Mouse (Mus musculus): ENCODE measurements at regions not wholly inside any gene's neighbourhood (a gene's known extent, or its start where the extent isn't known, plus 50 kb on each side); places are given as distances from the start of the nearest gene placed in this dataset.
"Not testable (repeated sequence)": the region's sequence is repeated elsewhere in the genome, so short reads cannot be mapped to it uniquely, and the experiment has no call there.

- Histone ChIP-seq H3K36me3 (no peaks in the 10 kb centered on the region), H3K9me3 (replicated peaks) (0 out of 2 replicates have a peak, but pooled peaks cover 4% of the 10 kb centered on the region), H3K4me1 (replicated peaks) (peaks cover 32% of the 10 kb centered on the region), H3K9ac (no peak overlapping the region), H3K27me3 (no peaks in the 10 kb centered on the region), H3K4me2 (no peak overlapping the region), H3K27ac (no peak overlapping the region), H3K4me3 (no peak overlapping the region)
- no peak for ATAC-seq (replicated peaks; ENCODE audit: insufficient number of reproducible peaks, insufficient read depth, low FRiP score, low read depth)
- 73% methylated on average over 2 of the region's 2 CpGs for WGBS
Measured at GRCm38 (mm10) chr17:31751262-31751661, 73.7 kb downstream of the Cryaa start.

GRCm38 (mm10) chr17:31753113-31753858, 75.7 kb downstream of the Cryaa start:
- WGBS = 71% methylated on average over 9 of the region's 9 CpGs
- Histone ChIP-seq H3K4me1 (replicated peaks) (peaks cover 12% of the 10 kb centered on the region), H3K9ac (no peak overlapping the region), H3K27me3 (no peaks in the 10 kb centered on the region), H3K4me2 (no peak overlapping the region), H3K9me3 (replicated peaks) (0 out of 2 replicates have a peak, but pooled peaks cover 4% of the 10 kb centered on the region), H3K27ac (no peak overlapping the region), H3K4me3 (no peak overlapping the region), H3K36me3 (no peaks in the 10 kb centered on the region)
- ATAC-seq (replicated peaks; ENCODE audit: insufficient number of reproducible peaks, insufficient read depth, low FRiP score, low read depth) = no peak

- Histone ChIP-seq H3K27me3 (no peaks in the 10 kb centered on the region), H3K27ac (no peak overlapping the region), H3K4me2 (no peak overlapping the region), H3K4me1 (replicated peaks) (0 out of 2 replicates have a peak, but pooled peaks cover 6% of the 10 kb centered on the region), H3K36me3 (no peaks in the 10 kb centered on the region), H3K4me3 (no peak overlapping the region), H3K9ac (no peak overlapping the region), H3K9me3 (replicated peaks) (0 out of 2 replicates have a peak, but pooled peaks cover 4% of the 10 kb centered on the region)
- no peak for ATAC-seq (replicated peaks; ENCODE audit: insufficient number of reproducible peaks, insufficient read depth, low FRiP score, low read depth)
- WGBS = 54% methylated on average over 4 of the region's 4 CpGs
Measured at GRCm38 (mm10) chr17:31753859-31754229, 76.2 kb downstream of the Cryaa start.

DNA sequence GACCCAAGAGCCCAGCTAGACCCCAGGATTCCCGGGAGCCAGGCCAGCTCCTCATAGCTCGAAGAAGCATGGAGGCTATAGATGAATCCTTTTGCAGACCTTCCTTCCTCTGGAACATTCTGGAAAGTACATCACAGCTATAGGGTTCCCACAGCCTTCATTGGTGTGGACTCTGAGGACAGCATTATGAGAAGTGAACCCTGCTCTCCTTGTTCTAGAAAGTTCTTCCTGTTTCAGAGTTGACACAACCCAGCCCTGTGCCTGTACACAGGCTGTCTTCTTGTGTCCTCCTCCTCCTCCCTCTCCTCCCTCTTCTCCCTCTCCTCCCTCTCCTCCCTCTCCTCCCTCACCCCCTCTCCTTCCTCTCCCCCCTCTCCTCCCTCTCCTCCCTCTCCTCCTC, 82.9 kb downstream of the Cryaa start:
- no peak overlapping the region for H3K27ac ChIP-seq
- ATAC-seq (replicated peaks; ENCODE audit: insufficient number of reproducible peaks, insufficient read depth, low FRiP score, low read depth) = no peak
- H3K4me2 ChIP-seq = no peak overlapping the region
- 0 out of 2 replicates have a peak, but pooled peaks cover 4% of the 10 kb centered on the region for H3K9me3 ChIP-seq (replicated peaks)
- H3K36me3 ChIP-seq = no peaks in the 10 kb centered on the region
- H3K4me1 ChIP-seq (replicated peaks) = peaks cover under 1% of the 10 kb centered on the region; the same call in 1 of the 2 replicates
- H3K27me3 ChIP-seq = no peaks in the 10 kb centered on the region
- H3K4me3 ChIP-seq = no peak overlapping the region
- no peak overlapping the region for H3K9ac ChIP-seq
- WGBS = 88% methylated on average over 2 of the region's 2 CpGs

GRCm38 (mm10) chr17:31763078-31763477, 85.5 kb downstream of the Cryaa start:
- peaks cover 25% of the 10 kb centered on the region for H3K4me1 ChIP-seq (replicated peaks)
- 63% methylated on average over 5 of the region's 5 CpGs for WGBS
- no peak overlapping the region for H3K4me2 ChIP-seq
- no peak for ATAC-seq (replicated peaks; ENCODE audit: insufficient number of reproducible peaks, insufficient read depth, low FRiP score, low read depth)
- H3K9ac ChIP-seq = no peak overlapping the region
- H3K9me3 ChIP-seq (replicated peaks) = no peaks in the 10 kb centered on the region
- H3K27ac ChIP-seq = no peak overlapping the region
- H3K27me3 ChIP-seq = no peaks in the 10 kb centered on the region
- no peak overlapping the region for H3K4me3 ChIP-seq
- H3K36me3 ChIP-seq = no peaks in the 10 kb centered on the region

- Histone ChIP-seq H3K9ac (0 out of 2 replicates have a peak overlapping the region, but pooled peaks have one; percentile 32), H3K36me3 (no peaks in the 10 kb centered on the region), H3K27me3 (no peaks in the 10 kb centered on the region), H3K4me1 (replicated peaks) (peaks cover 26% of the 10 kb centered on the region), H3K4me3 (peak overlapping the region; percentile 12; the same call in 1 of the 2 replicates), H3K4me2 (peak overlapping the region; percentile 52), H3K9me3 (replicated peaks) (peaks cover 4% of the 10 kb centered on the region; the same call in 1 of the 2 replicates), H3K27ac (peak overlapping the region; percentile 96)
- peak; percentile 85 for ATAC-seq (replicated peaks; ENCODE audit: insufficient number of reproducible peaks, insufficient read depth, low FRiP score, low read depth)
- 11% methylated on average over 25 of the region's 25 CpGs for WGBS
Measured at GRCm38 (mm10) chr17:31766779-31767697, 88.6 kb downstream of the Sik1 start.

DNA sequence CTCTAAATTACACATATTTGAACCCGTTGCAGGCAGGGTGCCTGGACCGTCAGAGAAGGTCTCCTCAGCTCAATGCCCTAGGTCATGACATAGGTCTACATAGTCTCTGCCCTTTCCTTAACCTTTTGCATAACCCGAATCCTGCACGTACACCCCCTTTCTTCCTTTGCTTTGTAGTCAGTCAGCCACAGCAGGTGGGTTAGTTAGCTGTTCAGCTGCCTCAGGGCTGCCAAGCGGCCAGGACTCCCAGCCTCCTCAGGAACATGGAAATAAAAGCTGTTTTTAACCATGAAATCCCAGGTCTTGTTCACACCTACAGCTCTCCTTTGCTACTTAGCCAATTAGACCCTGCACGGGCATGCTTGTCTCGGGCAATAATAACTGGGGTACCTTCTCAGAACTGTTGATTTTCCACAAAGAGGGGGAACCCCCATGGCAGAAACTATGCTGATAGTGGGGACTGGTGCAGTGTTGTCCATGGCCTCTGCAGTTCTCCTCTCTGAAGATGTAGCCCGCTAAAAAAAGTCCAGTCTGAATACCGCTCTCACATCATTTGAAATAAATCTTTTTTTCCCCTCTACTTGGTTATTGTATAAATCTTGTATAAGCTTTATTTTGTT, 83.3 kb downstream of the Sik1 start:
- WGBS = 81% methylated on average over 9 of the region's 9 CpGs
- no peak for ATAC-seq (replicated peaks; ENCODE audit: insufficient number of reproducible peaks, insufficient read depth, low FRiP score, low read depth)
- no peaks in the 10 kb centered on the region for H3K27me3 ChIP-seq
- H3K36me3 ChIP-seq = no peaks in the 10 kb centered on the region
- H3K27ac ChIP-seq = no peak overlapping the region
- H3K9me3 ChIP-seq (replicated peaks) = peaks cover 4% of the 10 kb centered on the region; the same call in 1 of the 2 replicates
- peaks cover 20% of the 10 kb centered on the region for H3K4me1 ChIP-seq (replicated peaks)
- no peak overlapping the region for H3K4me2 ChIP-seq
- no peak overlapping the region for H3K9ac ChIP-seq
- H3K4me3 ChIP-seq = no peak overlapping the region

GRCm38 (mm10) chr17:31773882-31774281, 81.7 kb downstream of the Sik1 start:
- H3K27me3 ChIP-seq; H3K27ac ChIP-seq; H3K4me2 ChIP-seq; H3K9ac ChIP-seq; H3K4me3 ChIP-seq; H3K9me3 ChIP-seq (replicated peaks); ATAC-seq (replicated peaks; ENCODE audit: insufficient number of reproducible peaks, insufficient read depth, low FRiP score, low read depth); H3K36me3 ChIP-seq: not testable (repeated sequence)
- H3K4me1 ChIP-seq (replicated peaks) = peaks cover 20% of the 10 kb centered on the region

- Histone ChIP-seq H3K9ac (no peak overlapping the region), H3K9me3 (replicated peaks) (peaks cover 4% of the 10 kb centered on the region; the same call in 1 of the 2 replicates), H3K27me3 (no peaks in the 10 kb centered on the region), H3K4me2 (no peak overlapping the region), H3K4me3 (no peak overlapping the region), H3K27ac (no peak overlapping the region), H3K4me1 (replicated peaks) (peaks cover 20% of the 10 kb centered on the region), H3K36me3 (no peaks in the 10 kb centered on the region)
- no peak for ATAC-seq (replicated peaks; ENCODE audit: insufficient number of reproducible peaks, insufficient read depth, low FRiP score, low read depth)
- 64% methylated on average over 5 of the region's 5 CpGs for WGBS
Measured at GRCm38 (mm10) chr17:31775037-31775436, 80.6 kb downstream of the Sik1 start.

DNA sequence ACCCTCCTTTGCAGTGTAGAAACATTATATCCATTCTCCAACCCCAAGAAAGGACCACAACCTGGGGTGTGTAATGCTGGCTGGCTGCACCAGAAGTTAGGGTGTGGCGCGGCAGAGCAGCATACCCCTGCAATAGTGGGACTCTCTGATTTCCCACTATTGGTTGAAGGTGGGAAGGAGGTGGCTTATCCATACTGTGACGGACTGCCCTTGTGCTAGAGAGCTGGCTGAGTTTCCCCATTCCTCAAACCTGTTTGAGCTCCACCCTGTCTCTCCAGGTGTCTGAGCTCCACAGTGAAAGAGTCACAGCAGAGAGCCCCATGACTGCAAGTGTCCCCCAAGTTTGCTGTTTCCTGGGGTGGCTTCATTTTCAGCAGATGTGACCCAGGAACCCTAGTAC, 79.6 kb downstream of the Sik1 start:
- Histone ChIP-seq H3K4me1 (replicated peaks) (peaks cover 20% of the 10 kb centered on the region), H3K36me3 (no peaks in the 10 kb centered on the region), H3K9ac (no peak overlapping the region), H3K4me3 (no peak overlapping the region), H3K4me2 (no peak overlapping the region), H3K9me3 (replicated peaks) (no peaks in the 10 kb centered on the region), H3K27me3 (no peaks in the 10 kb centered on the region), H3K27ac (no peak overlapping the region)
- WGBS = 91% methylated on average over 3 of the region's 3 CpGs
- ATAC-seq (replicated peaks; ENCODE audit: insufficient number of reproducible peaks, insufficient read depth, low FRiP score, low read depth) = no peak

Measured in heart, embryonic 15.5 days (tissue).